Mouse (Mus musculus) bone marrow, adult 2 months (tissue): Measurements from ENCODE around the gene Ski. TPM values are rescaled to one million over a fixed set of nuclear protein-coding genes. Genes with fewer than 3 reads are reported as not detected.

Source experiments
- H3K27ac ChIP-seq: fragments of 200-500 bp; 2 replicates; pipeline ENCODE4 v1.5.1; 2012; ENCODE audit warnings: low read depth, mild to moderate bottlenecking, control low read depth, inconsistent platforms, low read length; ENCODE audit not compliant: control insufficient read depth, poor library complexity, insufficient read depth
- H3K4me1 ChIP-seq: fragments of 200-500 bp; 2 replicates; pipeline ENCODE4 v1.6.1; 2011; ENCODE audit warnings: low read length; ENCODE audit not compliant: control insufficient read depth, insufficient read depth
- H3K4me3 ChIP-seq: fragments of 200-500 bp; replicated peaks from 2 replicates; pipeline ENCODE3; 2011; ENCODE audit warnings: mild to moderate bottlenecking, low read depth, low read length, control low read depth; ENCODE audit not compliant: control insufficient read depth
- CTCF ChIP-seq: fragments of 200-500 bp; IDR thresholded peaks from 2 replicates; pipeline ENCODE4 v1.5.1; 2011; ENCODE audit warnings: low read length, control low read depth; ENCODE audit not compliant: control insufficient read depth, insufficient read depth
- POLR2A ChIP-seq: fragments of 200-500 bp; IDR thresholded peaks from 2 replicates; pipeline ENCODE4 v1.6.1; 2011; ENCODE audit warnings: low read depth, mild to moderate bottlenecking, control low read depth, low read length, borderline replicate concordance; ENCODE audit not compliant: control insufficient read depth
- WGBS: fragments of 180-500 bp; shearing (Covaris S2); methylation state at CpG from one replicate; pipeline ENCODE4 v1.1.7; 2018; 5-methylcytosine and 5-hydroxymethylcytosine counted together
- polyA plus RNA-seq: library from polyadenylated mRNA; stranded (reverse); fragments of >200 nt; gene quantifications from 2 replicates; pipeline ENCODE4 v1.2.4, GENCODE M21; 2011; ENCODE audit warnings: low replicate concordance; ENCODE audit not compliant: missing spikeins, insufficient read depth, insufficient read length

The Ski gene
- polyA plus RNA-seq, 1 experiment, result 10.4 TPM

GRCm38 (mm10) chr4:155135909-155136585 lies 86.3 kb downstream of the Ski start:
- H3K4me1 ChIP-seq, result no peaks in the 10 kb centered on the region
- WGBS, result 88% methylated on average over 5 of the region's 5 CpGs
- H3K4me3 ChIP-seq, result no peak overlapping the region
- no peak overlapping the region for H3K27ac ChIP-seq
- TF ChIP-seq CTCF, result no peak
- no peak for TF ChIP-seq POLR2A

- Histone ChIP-seq H3K4me3 (no peak overlapping the region), H3K27ac (no peak overlapping the region), H3K4me1 (no peaks in the 10 kb centered on the region)
- TF ChIP-seq POLR2A, result no peak
- no peak for TF ChIP-seq CTCF
- WGBS, result 72% methylated on average over 7 of the region's 7 CpGs
These were observed 87.7 kb downstream of the Ski start for GRCm38 (mm10) chr4:155134686-155135172.

- Histone ChIP-seq H3K27ac (no peak overlapping the region), H3K4me1 (no peaks in the 10 kb centered on the region), H3K4me3 (no peak overlapping the region)
- TF ChIP-seq CTCF (no peak), POLR2A (no peak)
- 86% methylated on average over 20 of the region's 20 CpGs for WGBS
These were observed 88.6 kb downstream of the Ski start for GRCm38 (mm10) chr4:155133658-155134417.

- Histone ChIP-seq H3K4me1 (no peaks in the 10 kb centered on the region), H3K4me3 (no peak overlapping the region), H3K27ac (no peak overlapping the region)
- 38% methylated on average over 3 of the region's 3 CpGs for WGBS
- no peak for TF ChIP-seq POLR2A
- TF ChIP-seq CTCF, result no peak
These were observed 89.2 kb downstream of the Ski start for GRCm38 (mm10) chr4:155133188-155133587.

- WGBS, result 86% methylated on average over 7 of the region's 7 CpGs
- no peak for TF ChIP-seq POLR2A
- TF ChIP-seq CTCF, result no peak
- no peak overlapping the region for H3K4me3 ChIP-seq
- H3K4me1 ChIP-seq, result peaks cover 8% of the 10 kb centered on the region
- H3K27ac ChIP-seq, result no peak overlapping the region
These were observed 91.8 kb downstream of the Ski start for GRCm38 (mm10) chr4:155130616-155131015.

- TF ChIP-seq CTCF (no peak), POLR2A (no peak)
- peaks cover 8% of the 10 kb centered on the region for H3K4me1 ChIP-seq
- WGBS, result 84% methylated on average over 14 of the region's 14 CpGs
- H3K4me3 ChIP-seq, result no peak overlapping the region
- no peak overlapping the region for H3K27ac ChIP-seq
These were observed 92.4 kb downstream of the Ski start for GRCm38 (mm10) chr4:155129996-155130395.

- Histone ChIP-seq H3K27ac (no peak overlapping the region), H3K4me1 (peaks cover 8% of the 10 kb centered on the region), H3K4me3 (no peak overlapping the region)
- peak; percentile 51 for TF ChIP-seq CTCF
- TF ChIP-seq POLR2A, result no peak
- 78% methylated on average over 10 of the region's 10 CpGs for WGBS
These were observed 93.1 kb downstream of the Ski start for GRCm38 (mm10) chr4:155129132-155129917.

GRCm38 (mm10) chr4:155128411-155128810 lies 94.0 kb downstream of the Ski start:
- Histone ChIP-seq H3K27ac (no peak overlapping the region), H3K4me1 (peaks cover 8% of the 10 kb centered on the region), H3K4me3 (no peak overlapping the region)
- WGBS, result 91% methylated on average over 15 of the region's 15 CpGs
- no peak for TF ChIP-seq POLR2A
- TF ChIP-seq CTCF, result no peak
